Mouse (Mus musculus) ES-Bruce4 (cell line): ENCODE results near the gene Pde10a.

Source experiments
- CTCF ChIP-seq: IDR thresholded peaks from one replicate; pipeline ENCODE4 v1.8.1; 2011; ENCODE audit warnings: low read depth, low read length
- EP300 ChIP-seq: IDR thresholded peaks from 2 replicates; pipeline ENCODE4 v1.6.1; 2011; ENCODE audit warnings: low read depth, low read length; ENCODE audit not compliant: insufficient read depth
- POLR2A ChIP-seq: IDR thresholded peaks from one replicate; pipeline ENCODE4 v1.8.1; 2011; ENCODE audit warnings: low read length; ENCODE audit not compliant: insufficient read depth

- TF ChIP-seq CTCF (no peak), EP300 (no peak), POLR2A (no peak)
Observed at GRCm38 (mm10) chr17:8525225-8525721, at the start of gene Pde10a.
